Mouse (Mus musculus) mesoderm, embryonic 11.5 days (tissue): ENCODE data around the gene Il15ra.

Experiments used
- DNase-seq: peaks from one replicate; pipeline ENCODE4 v3.0.0-alpha.2; 2012; ENCODE audit warnings: low read depth, low spot score

The Il15ra gene

DNA sequence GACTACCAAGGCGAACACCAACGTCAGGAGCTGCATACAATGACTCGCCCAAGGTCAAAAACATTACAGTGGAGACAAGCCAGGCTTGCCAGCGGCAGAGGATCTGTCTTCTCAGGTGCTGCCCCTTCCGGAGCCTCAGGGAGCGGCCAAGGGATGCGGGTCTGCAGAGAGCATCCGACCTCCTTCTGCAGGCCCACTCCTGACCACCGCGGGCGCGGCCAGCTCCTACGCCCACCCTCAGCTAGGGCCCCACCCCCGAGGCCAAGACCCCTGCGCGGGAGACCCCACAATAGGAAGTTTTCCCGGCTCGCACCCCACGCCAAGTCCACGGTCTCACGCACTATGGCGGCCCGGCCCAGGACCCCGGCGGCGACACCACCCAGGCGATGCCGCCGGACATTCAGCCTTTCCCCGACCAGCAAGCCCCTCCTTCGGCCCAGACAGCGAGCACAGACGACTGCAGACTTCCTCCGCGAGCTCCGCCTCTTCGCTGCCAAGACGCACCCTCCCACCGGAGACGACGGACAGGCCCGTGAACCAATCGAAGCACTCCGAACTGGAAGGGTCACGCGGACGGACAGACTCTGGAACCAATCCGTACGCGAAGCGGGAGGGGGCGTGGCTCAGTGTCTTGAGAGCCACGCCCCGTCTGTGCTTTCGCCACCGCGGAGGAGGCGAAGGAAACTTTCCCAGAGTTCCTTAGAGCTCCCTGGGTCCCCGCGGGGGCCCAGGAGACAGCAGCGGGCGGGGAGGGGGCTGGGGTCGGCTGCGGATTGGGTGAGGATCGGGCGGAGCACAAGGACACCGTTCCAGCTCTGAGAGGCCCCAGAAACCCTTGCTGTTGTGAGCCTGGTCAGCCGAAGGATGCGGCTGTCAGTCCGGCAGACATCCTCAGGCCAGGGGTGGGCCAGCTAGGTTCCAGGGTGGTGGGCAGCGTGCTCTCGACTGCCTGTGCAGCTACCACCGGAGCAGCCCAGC lies 72.3 kb downstream of the Il15ra start, which contains the start of the genes Fbh1 and Ankrd16:
Gene Fbh1, minus strand, starts transcription at position 492 of the 978 bp plus-strand sequence.
Gene Ankrd16, plus strand, starts transcription at position 786 of the 978 bp plus-strand sequence.
- DNase-seq = peak; percentile 100

DNA sequence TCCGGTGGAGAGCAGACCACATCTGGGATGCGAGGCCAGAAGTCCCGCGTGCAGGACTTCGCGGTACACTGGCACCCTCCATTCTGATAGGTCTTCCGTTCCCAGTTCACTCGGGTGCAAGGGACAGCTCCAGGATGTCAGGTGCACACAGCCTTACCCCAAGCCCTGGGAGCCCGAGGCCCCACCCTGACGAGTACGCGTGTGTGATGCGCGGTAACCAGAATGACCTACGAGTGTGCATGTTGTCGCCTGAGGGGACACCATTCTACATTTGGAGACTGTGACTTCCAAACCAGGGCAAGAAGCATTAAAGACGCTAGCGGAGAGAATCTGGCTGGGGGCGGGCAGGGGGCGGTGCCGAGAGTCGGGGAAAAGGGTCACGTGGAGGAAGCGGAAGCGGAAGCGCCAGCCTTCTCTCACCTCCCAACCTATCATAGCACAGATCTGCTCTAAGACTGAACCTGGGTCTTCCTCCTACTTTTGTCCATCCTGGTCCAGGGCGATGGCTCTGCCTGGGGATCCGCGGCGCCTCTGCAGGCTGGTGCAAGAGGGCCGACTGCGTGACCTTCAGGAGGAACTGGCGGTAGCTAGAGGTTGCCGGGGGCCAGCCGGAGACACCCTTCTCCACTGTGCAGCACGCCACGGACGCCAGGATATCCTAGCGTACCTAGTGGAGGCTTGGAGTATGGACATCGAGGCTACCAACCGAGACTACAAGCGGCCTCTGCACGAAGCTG lies 73.2 kb downstream of the Il15ra start:
- peak; percentile 91 for DNase-seq
